Mouse (Mus musculus) ovary, postnatal 36 days (tissue): Measurements from ENCODE around the gene Snrpc.

ENCODE experiments used
- DNase-seq: peaks from one replicate; pipeline ENCODE4 v3.0.0; 2022; ENCODE audit warnings: low spot score, mixed read lengths

Snrpc gene

GRCm38 (mm10) chr17:27819521-27819970, 18.4 kb upstream of the Snrpc start:
- DNase-seq = peak; percentile 29

GRCm38 (mm10) chr17:27819971-27820567, 17.9 kb upstream of the Snrpc start:
- DNase-seq = peak; percentile 67

GRCm38 (mm10) chr17:27820568-27821406, 17.2 kb upstream of the Snrpc start, which contains the start of gene D17Wsu92e:
TSS of gene D17Wsu92e (minus strand) at chr17:27820648.
- peak; percentile 98 for DNase-seq

- DNase-seq = peak; percentile 32
Measured at GRCm38 (mm10) chr17:27821407-27822338, 16.3 kb upstream of the Snrpc start.

GRCm38 (mm10) chr17:27823142-27823905, 14.6 kb upstream of the Snrpc start:
- DNase-seq = no peak

GRCm38 (mm10) chr17:27824941-27825340, 13.0 kb upstream of the Snrpc start:
- no peak for DNase-seq

GRCm38 (mm10) chr17:27825539-27825938, 12.4 kb upstream of the Snrpc start:
- no peak for DNase-seq

GRCm38 (mm10) chr17:27825984-27826905, 11.7 kb upstream of the Snrpc start:
- peak; percentile 75 for DNase-seq

- peak; percentile 55 for DNase-seq
Measured at GRCm38 (mm10) chr17:27826908-27827383, 11.0 kb upstream of the Snrpc start.

- DNase-seq = no peak
Measured at GRCm38 (mm10) chr17:27827511-27827910, 10.4 kb upstream of the Snrpc start.

GRCm38 (mm10) chr17:27830411-27830810, 7.5 kb upstream of the Snrpc start:
- no peak for DNase-seq

GRCm38 (mm10) chr17:27839469-27840252, 1.7 kb downstream of the Snrpc start:
- peak; percentile 93 for DNase-seq

- no peak for DNase-seq
Measured at GRCm38 (mm10) chr17:27848351-27848750, 10.4 kb downstream of the Snrpc start.

GRCm38 (mm10) chr17:27851076-27851475, 13.1 kb downstream of the Snrpc start:
- DNase-seq = no peak

GRCm38 (mm10) chr17:27856265-27856797, 18.4 kb downstream of the Snrpc start, which contains the start of gene Uhrf1bp1:
TSS of gene Uhrf1bp1 (plus strand) at chr17:27856441.
- peak; percentile 84 for DNase-seq

- peak; percentile 63 for DNase-seq
Measured at GRCm38 (mm10) chr17:27856798-27857648, 19.1 kb downstream of the Snrpc start.

GRCm38 (mm10) chr17:27857649-27858475, 19.9 kb downstream of the Snrpc start:
- no peak for DNase-seq
